Mouse (Mus musculus): Measurements from ENCODE around the gene Plcb2.
A peak's percentile ranks its signal among the peaks of the same experiment; 100 is the strongest.

Gene Plcb2

GRCm38 (mm10) chr2:118728337-118728736, at the start of gene Plcb2:
Plcb2 (minus strand) TSS chr2:118728438.
- peak; percentile 4 for DNase-seq

GRCm38 (mm10) chr2:118776295-118776694, 48.1 kb upstream of the Plcb2 start:
- DNase-seq, result no peak

- DNase-seq, result peak; percentile 72
These were observed 47.6 kb upstream of the Plcb2 start for GRCm38 (mm10) chr2:118775846-118776245.

DNA sequence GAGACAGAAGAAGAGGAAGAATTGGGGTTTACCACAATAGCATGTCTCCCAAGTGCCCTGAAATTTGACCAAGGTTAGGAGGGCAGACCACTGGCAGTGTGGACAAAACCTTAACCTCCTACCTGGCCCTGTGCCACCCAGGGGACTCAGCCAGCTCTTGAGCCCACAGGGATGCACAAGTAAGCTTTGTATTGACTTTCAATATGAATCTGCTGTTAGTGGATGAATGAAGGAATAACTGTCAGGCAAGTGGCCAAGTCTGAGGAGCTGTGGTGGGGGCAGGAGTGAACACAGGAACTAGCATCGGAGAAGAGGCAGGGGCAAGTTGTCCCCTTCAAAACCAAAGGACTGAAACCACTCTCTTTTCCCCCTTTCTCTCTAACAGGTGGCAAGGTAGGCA, 47.2 kb upstream of the Plcb2 start:
- DNase-seq, result no peak

GRCm38 (mm10) chr2:118774536-118774935, 46.3 kb upstream of the Plcb2 start:
- no peak for DNase-seq

- no peak for DNase-seq
These were observed 44.1 kb upstream of the Plcb2 start, which contains the start of gene Phgr1 for GRCm38 (mm10) chr2:118772158-118772874. Phgr1 (plus strand) TSS chr2:118772769.

GRCm38 (mm10) chr2:118766041-118767033, 38.1 kb upstream of the Plcb2 start:
- DNase-seq, result no peak

DNA sequence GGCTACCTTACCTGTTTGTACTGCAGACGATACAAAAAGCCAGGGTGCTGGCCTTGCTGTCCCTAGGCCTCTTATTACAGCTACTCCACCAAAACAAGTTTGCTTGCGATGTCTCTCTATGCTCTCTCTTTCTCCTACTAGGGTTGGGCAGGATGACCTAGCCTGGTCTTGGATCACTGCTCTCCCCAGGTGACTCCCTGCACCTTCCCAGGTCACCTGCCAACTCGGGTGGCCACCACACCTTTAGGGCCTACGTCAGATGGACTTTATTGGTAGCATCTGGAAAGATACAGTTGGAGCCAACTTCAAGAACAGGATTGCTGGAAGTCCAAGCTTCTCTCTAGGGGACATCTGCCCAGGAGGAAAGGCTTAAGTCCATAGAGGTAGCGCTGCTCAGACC, 36.6 kb upstream of the Plcb2 start:
- DNase-seq, result no peak

DNA sequence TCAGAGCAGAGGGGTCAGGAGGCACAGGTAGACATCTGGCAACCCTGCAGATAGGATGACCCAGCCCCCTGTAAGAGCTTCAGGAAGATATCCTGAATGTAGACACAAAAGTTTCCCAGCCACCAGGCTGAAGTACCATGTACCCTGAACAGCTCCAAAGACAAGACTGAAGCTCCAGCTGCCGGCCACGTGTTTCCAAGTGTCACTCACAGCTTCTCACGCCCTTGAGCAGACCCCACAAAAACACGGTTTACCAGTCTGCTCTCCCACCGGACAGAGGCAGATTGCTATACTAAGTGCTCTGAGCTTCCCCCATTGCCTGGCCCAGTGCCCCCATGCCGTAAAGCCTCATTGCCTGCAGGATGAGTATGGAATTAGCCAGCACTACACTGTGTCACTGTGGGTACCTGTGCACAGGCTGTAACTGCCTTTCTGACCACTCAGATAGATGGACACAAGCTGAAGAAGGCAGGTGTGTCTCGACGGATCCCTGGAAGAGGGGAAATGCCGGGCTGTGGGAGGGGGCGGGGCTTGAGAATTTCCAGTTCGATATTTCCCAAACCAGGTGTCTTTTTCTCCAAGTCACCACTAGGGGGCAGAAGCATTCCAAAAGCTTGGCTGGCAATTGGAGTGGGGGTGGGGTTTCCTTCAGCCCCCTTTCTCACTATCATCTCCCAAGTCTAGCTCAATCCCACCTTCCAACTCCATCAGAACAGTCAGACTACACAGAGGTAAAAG, 36.0 kb upstream of the Plcb2 start:
- no peak for DNase-seq

DNA sequence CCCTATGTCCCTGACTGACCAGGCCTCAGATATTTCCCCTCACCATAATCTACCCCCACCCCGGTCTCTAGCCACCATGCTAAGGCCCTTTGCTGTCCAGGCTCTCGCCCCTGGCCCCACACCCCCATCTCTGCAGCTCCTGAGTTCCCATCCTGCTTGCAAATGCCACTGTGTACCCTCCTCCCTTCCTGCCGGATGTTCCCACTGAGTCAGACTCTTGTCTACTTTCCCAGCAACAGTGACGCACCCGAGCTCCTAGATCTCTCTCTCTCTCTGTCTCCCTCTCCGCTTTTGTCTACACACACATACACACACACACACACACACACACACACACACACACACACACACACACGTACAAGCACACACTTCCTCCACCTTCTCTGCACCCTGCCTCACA, 35.2 kb upstream of the Plcb2 start:
- peak; percentile 63 for DNase-seq

DNA sequence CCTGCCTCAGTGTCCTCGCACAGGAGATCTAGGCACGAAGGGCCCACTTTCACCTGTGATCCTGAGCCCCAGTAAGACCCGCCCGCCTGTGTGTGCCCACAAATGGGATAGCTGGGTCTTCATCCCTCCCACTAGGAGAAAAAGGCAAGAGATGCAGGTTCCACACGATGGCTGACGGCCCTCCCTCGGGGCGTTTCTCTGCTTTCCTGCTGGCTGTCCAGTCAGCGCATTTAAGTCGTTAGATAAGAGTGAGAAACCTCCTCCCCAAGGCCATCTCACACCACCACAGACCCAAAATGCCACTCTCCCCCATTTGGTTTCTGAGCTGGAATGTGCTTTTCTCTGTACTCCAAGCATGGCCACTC, 34.5 kb upstream of the Plcb2 start:
- DNase-seq, result no peak

DNA sequence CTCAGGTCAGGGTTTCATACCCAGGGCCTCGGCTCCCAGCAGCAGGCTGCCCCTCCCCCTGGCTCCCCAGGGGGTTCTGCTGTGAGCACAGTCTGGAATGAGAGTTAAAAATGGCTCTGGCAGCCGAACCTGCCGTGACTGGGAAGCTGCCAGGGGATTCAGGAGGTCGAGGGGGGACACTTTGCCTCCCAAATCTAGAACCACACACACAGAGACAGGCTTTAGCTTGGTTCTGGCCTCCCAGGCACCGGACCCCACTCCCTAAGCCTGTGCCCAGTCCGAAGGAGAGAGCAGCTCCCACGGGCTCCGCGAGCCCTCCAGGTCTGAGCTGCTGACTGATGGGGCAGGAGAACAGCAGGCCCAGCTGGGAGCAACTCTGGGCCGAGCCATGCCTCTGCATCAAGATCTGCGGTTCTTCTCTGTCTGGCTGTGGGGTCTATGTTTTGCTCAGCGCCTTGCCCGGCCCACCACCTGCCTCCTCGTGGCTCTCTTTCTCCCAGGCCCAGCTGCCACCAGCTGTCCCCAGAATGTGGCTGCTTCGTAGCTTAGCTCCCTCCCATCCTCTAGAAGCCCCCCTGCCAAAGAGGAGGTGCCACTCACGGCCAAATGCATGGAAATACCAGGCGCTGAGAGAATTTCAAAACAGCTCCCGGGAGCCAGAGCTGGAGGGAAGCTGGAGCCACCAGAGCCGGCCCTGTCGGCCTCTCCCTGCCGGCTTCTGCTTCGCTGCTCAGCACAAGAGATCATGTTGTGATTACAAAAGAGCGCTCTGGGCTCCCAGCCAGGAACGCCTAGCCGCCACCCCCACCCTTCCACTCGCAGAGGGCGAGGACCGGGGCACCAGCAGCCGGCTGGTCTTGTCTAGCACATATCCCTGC, 33.9 kb upstream of the Plcb2 start, which contains the start of gene Ccdc9b:
Gene Ccdc9b, minus strand, starts transcription at position 756 of the 878 bp plus-strand sequence.
- peak; percentile 77 for DNase-seq

- DNase-seq, result no peak
These were observed 33.1 kb upstream of the Plcb2 start for GRCm38 (mm10) chr2:118761358-118761757.

DNA sequence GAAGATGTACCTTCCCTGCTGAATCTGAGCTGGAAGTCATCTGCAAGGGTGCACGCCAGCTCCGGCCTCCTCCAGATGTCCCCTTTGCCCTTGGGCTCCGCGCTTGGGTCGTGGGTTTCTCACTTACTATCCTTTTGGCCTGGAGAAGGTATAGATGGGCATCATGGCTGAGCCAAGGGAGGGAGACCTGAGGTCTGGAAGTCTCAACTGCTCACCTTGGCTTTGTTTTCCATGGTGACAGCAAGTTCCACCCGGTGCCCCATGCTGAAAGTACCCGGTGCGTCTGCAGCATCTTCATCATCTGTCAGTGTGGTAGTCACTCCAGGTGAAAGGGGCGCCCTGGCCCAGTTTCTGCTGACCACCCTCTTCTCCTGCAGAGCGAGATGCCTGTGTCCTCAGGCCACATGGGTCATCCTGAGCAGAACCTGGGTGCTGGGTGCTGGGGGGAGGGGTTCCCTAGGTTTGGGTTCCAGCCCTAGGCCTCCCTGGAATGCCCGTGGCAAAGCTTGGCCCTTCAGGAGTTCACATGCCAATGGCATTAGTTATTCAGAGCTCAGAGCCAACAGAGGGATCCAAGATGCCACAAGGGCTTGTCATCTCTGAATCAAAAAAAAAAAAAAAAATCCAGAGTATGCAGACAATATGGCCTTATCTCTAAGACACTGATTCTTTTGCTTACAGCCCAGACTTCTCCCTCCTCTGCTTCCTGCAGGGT, 32.2 kb upstream of the Plcb2 start:
- DNase-seq, result no peak

DNA sequence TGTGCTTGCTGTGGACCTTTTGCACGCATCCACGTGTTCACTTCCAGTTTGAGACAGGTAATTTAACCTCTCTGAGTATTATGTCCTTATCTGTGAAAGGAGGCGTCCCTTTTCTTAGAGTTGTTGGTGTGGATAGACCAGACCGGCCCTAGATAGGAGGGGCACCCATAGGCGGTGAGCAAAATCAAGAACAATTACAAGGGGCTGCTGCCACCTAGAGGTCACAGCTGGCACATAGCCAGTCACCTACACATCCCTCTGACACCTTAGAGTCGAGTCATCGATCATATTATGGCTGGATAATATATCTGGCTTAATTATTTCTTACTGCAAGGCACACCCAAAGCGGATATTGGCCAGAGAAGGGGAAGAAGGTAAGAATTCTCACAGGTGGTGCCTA, 31.6 kb upstream of the Plcb2 start:
- no peak for DNase-seq

GRCm38 (mm10) chr2:118756103-118756502, 27.9 kb upstream of the Plcb2 start:
- DNase-seq, result no peak

GRCm38 (mm10) chr2:118755407-118755806, 27.2 kb upstream of the Plcb2 start:
- no peak for DNase-seq

GRCm38 (mm10) chr2:118754143-118754542, 25.9 kb upstream of the Plcb2 start:
- DNase-seq, result no peak

- no peak for DNase-seq
These were observed 24.5 kb upstream of the Plcb2 start for GRCm38 (mm10) chr2:118752792-118753108.

DNA sequence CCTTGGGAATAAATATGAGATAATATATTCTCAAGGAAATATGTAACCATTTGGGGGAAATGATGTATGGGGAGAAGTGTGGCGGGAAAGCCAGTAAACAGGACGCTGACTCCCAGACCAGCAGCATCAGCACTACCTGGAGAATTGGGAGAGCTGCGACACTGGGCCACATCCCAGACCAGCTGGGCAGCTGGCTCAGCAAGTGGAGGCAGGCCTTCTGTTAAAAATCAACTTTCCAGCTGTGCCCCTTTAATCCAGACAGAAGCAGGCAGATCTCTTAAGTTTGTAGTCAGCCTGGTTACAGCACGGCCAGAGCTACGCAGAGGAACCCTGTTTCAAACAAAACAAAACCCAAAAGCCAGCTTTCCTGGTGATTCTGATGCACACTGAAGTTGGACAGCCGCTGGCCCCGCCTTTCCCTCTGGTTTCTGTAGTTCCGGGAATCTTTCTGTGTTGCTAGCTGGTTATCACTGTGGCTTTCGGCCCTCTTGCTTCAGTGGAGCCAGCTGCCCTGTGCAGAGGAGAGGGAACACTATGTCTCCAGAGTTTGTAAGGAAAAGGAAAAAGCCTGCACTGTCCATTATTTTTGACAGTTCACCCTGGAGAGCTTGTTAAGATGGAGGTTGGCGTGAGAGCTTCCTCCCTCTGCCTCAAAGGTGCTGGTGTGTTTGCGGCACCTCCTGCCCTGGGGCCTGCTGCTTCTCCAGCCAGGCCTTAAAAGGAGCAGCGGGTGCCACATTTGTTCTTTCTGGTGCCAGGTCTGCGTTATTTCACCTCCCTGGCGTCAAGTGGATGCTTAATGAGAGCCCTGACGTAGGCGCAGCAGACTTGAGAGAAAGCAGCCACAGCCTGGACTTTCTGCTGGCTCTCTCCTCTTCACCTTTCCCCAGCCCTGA, 23.9 kb upstream of the Plcb2 start:
- no peak for DNase-seq

- no peak for DNase-seq
These were observed 22.2 kb upstream of the Plcb2 start for GRCm38 (mm10) chr2:118750476-118750875.
